Mouse (Mus musculus) ES-Bruce4 (cell line): ENCODE measurements around the gene Lclat1. TPM values are rescaled to one million over a fixed set of nuclear protein-coding genes. Genes with fewer than 3 reads are reported as not detected.

Experiments
- H3K27ac ChIP-seq: 2 replicates; pipeline ENCODE4 v1.5.1; 2012; ENCODE audit warnings: low read length, inconsistent platforms; ENCODE audit not compliant: insufficient read depth
- H3K27me3 ChIP-seq: 2 replicates; pipeline ENCODE4 v1.6.1; 2012; ENCODE audit warnings: mild to moderate bottlenecking, low read length, inconsistent platforms; ENCODE audit not compliant: control insufficient read depth, poor library complexity, insufficient read depth, severe bottlenecking
- H3K36me3 ChIP-seq: 2 replicates; pipeline ENCODE4 v1.6.1; 2012; ENCODE audit warnings: inconsistent platforms, mild to moderate bottlenecking, low read length, moderate library complexity; ENCODE audit not compliant: control insufficient read depth, poor library complexity, insufficient read depth, severe bottlenecking
- H3K4me1 ChIP-seq: one replicate; pipeline ENCODE4 v1.8.1; 2011; ENCODE audit warnings: low read length; ENCODE audit not compliant: control insufficient read depth, insufficient read depth
- H3K4me3 ChIP-seq: 2 replicates; pipeline ENCODE4 v1.5.1; 2011; ENCODE audit warnings: low read depth, mild to moderate bottlenecking, low read length
- H3K9ac ChIP-seq: 2 replicates; pipeline ENCODE4 v1.6.1; 2012; ENCODE audit warnings: low read depth, mild to moderate bottlenecking, inconsistent platforms; ENCODE audit not compliant: poor library complexity, severe bottlenecking
- H3K9me3 ChIP-seq: replicated peaks from 2 replicates; pipeline ENCODE4 v1.6.1; 2012; ENCODE audit warnings: mild to moderate bottlenecking, low read length, inconsistent platforms; ENCODE audit not compliant: control insufficient read depth, poor library complexity, insufficient read depth, severe bottlenecking
- CTCF ChIP-seq: IDR thresholded peaks from one replicate; pipeline ENCODE4 v1.8.1; 2011; ENCODE audit warnings: low read depth, low read length
- EP300 ChIP-seq: IDR thresholded peaks from 2 replicates; pipeline ENCODE4 v1.6.1; 2011; ENCODE audit warnings: low read depth, low read length; ENCODE audit not compliant: insufficient read depth
- POLR2A ChIP-seq: IDR thresholded peaks from one replicate; pipeline ENCODE4 v1.8.1; 2011; ENCODE audit warnings: low read length; ENCODE audit not compliant: insufficient read depth
- polyA plus RNA-seq: library from polyadenylated mRNA; stranded (reverse); fragments of >200 nt; gene quantifications from 2 replicates; pipeline ENCODE4 v1.2.4, GENCODE M21; 2011; ENCODE audit warnings: low read depth; ENCODE audit not compliant: missing spikeins, insufficient read depth, insufficient read length

Lclat1 gene
- polyA plus RNA-seq, 1 experiment = 12.1 TPM

GRCm38 (mm10) chr17:73247758-73248157, 140.0 kb downstream of the Lclat1 start:
- Histone ChIP-seq H3K9me3 (no peaks in the 10 kb centered on the region), H3K9ac (no peak overlapping the region), H3K27me3 (no peaks in the 10 kb centered on the region), H3K4me3 (no peak overlapping the region), H3K4me1 (no peaks in the 10 kb centered on the region), H3K27ac (no peak overlapping the region), H3K36me3 (no peaks in the 10 kb centered on the region)
- TF ChIP-seq POLR2A (no peak), CTCF (no peak), EP300 (no peak)

GRCm38 (mm10) chr17:73250488-73251141, 142.8 kb downstream of the Lclat1 start:
- Histone ChIP-seq H3K4me3 (no peak overlapping the region), H3K27ac (no peak overlapping the region), H3K4me1 (no peaks in the 10 kb centered on the region), H3K36me3 (no peaks in the 10 kb centered on the region), H3K9ac (no peak overlapping the region), H3K27me3 (no peaks in the 10 kb centered on the region), H3K9me3 (no peaks in the 10 kb centered on the region)
- TF ChIP-seq CTCF = no peak

DNA sequence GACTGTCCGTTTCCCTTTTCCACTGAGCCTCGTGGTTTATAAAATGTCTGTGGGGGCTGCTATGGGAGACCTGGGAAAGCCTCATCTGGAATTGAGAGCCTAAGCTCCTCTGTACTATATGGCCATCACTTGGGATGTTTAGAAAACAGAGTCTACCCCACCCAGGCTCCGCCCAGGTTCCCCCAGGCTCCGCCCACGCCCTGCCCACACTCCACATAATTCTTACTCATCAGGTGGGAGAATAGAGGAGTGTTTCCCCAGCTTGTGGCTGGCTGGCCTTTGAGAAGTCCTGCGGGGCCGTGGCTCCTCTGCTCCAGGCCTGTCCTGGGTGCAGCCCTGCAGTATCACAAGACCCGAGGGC, 143.3 kb downstream of the Lclat1 start:
- no peak for TF ChIP-seq EP300
- no peak for TF ChIP-seq CTCF
- no peak for TF ChIP-seq POLR2A
- Histone ChIP-seq H3K27ac (no peak overlapping the region), H3K9me3 (no peaks in the 10 kb centered on the region), H3K9ac (no peak overlapping the region), H3K4me3 (no peak overlapping the region), H3K36me3 (no peaks in the 10 kb centered on the region), H3K4me1 (no peaks in the 10 kb centered on the region), H3K27me3 (no peaks in the 10 kb centered on the region)

- Histone ChIP-seq H3K36me3 (no peaks in the 10 kb centered on the region), H3K9ac (no peak overlapping the region), H3K27ac (no peak overlapping the region), H3K4me3 (no peak overlapping the region), H3K27me3 (no peaks in the 10 kb centered on the region), H3K4me1 (no peaks in the 10 kb centered on the region), H3K9me3 (no peaks in the 10 kb centered on the region)
- TF ChIP-seq POLR2A (no peak), CTCF (no peak), EP300 (no peak)
Measured at GRCm38 (mm10) chr17:73251812-73252608, 144.2 kb downstream of the Lclat1 start.

DNA sequence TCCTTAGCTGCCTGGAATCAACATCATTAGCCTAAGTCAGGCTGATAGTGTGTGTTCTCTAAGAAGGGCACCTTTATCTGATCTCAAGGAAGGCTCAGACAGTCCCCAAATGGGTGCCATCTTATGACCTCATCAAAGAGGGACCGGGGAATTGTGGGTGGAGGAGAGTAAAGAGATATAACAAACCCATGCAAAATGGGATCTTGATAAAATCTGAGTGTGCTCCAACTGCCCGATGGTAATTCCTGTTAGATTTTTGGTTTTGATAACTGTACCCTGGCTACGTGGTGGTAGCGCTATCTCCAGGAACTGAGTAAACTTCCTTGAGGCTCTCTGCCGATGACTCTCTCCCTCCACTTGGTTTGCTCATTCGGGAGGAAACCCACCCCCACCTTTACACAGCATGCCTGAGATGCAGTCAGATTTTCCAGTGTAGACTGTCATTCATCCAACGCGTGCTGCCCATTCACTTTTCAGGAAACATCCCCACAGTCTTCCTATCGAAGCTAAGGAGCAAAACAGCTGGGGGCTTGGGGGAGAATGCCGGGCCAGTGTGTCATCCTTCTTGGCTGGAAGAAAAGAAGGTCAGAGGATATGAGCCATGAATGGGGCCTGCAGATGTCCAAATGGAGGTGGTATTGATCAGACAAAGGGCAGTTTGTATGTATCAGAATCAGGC, 145.6 kb downstream of the Lclat1 start:
- H3K9ac ChIP-seq = no peak overlapping the region

DNA sequence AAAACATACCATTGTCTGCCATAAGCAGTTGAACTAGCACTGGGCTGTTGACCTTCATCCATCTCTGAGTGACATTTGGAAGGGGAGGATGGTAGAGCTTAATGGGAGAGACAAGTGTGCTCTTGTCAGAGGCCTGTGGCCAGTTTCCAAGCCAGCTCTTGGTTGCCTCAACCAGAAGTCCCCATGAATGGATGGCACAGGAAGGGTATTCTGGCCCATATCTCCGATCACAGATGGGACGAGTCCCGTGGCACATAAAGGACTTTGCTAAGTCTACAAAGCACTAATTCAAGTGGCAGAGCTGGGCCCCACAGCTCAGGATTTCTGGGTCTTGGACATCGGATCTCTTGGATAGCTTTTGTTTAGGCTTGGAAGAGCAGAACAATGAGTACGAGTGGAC, 148.0 kb downstream of the Lclat1 start:
- no peak for TF ChIP-seq EP300
- TF ChIP-seq CTCF = no peak
- TF ChIP-seq POLR2A = no peak
- H3K36me3 ChIP-seq = no peaks in the 10 kb centered on the region
- H3K4me3 ChIP-seq = no peak overlapping the region
- no peaks in the 10 kb centered on the region for H3K9me3 ChIP-seq
- no peaks in the 10 kb centered on the region for H3K4me1 ChIP-seq
- H3K9ac ChIP-seq = no peak overlapping the region
- no peak overlapping the region for H3K27ac ChIP-seq
- no peaks in the 10 kb centered on the region for H3K27me3 ChIP-seq

More for the DNA sequence above, 145.6 kb downstream of the Lclat1 start:
- Histone ChIP-seq H3K4me1 (no peaks in the 10 kb centered on the region), H3K9me3 (no peaks in the 10 kb centered on the region), H3K36me3 (no peaks in the 10 kb centered on the region), H3K27me3 (no peaks in the 10 kb centered on the region), H3K4me3 (no peak overlapping the region), H3K27ac (no peak overlapping the region)
- TF ChIP-seq POLR2A (no peak), EP300 (no peak), CTCF (no peak)
